Mouse (Mus musculus) limb, embryonic 10.5 days (tissue): ENCODE results near the gene Cnot8. TPM values are rescaled to one million over a fixed set of nuclear protein-coding genes. Genes with fewer than 3 reads are reported as not detected.

ENCODE experiments used
- DNase-seq: peaks from one replicate; pipeline ENCODE4 v3.0.0-alpha.2; 2017; ENCODE audit warnings: low spot score
- H3K27ac ChIP-seq: fragments of 300-500 bp; sonication (generic); 2 replicates; pipeline ENCODE4 v1.5.1; 2016; ENCODE audit warnings: mild to moderate bottlenecking
- H3K27me3 ChIP-seq: fragments of 300-500 bp; sonication (generic); 2 replicates; pipeline ENCODE4 v1.6.1; 2016; ENCODE audit warnings: low read depth, mild to moderate bottlenecking; ENCODE audit not compliant: poor library complexity, severe bottlenecking
- H3K36me3 ChIP-seq: fragments of 300-500 bp; sonication (generic); 2 replicates; pipeline ENCODE4 v1.6.1; 2016; ENCODE audit warnings: mild to moderate bottlenecking, moderate library complexity
- H3K4me1 ChIP-seq: fragments of 300-500 bp; sonication (generic); 2 replicates; pipeline ENCODE4 v1.6.1; 2016
- H3K4me3 ChIP-seq: fragments of 300-500 bp; sonication (generic); 2 replicates; pipeline ENCODE4 v1.5.1; 2016; ENCODE audit warnings: mild to moderate bottlenecking, moderate library complexity
- H3K9me3 ChIP-seq: fragments of 300-500 bp; sonication (generic); replicated peaks from 2 replicates; pipeline ENCODE4 v1.6.1; 2016; ENCODE audit warnings: mild to moderate bottlenecking
- WGBS: fragments of 180-500 bp; shearing (Covaris S2); methylation state at CpG from one replicate; pipeline ENCODE4 v1.1.7; 2016; 5-methylcytosine and 5-hydroxymethylcytosine counted together
- polyA plus RNA-seq: library from polyadenylated mRNA; unstranded; fragments of >200 nt; fragmentation: Nextera tagmentation; extraction: Ambion mirVana; gene quantifications from 2 replicates; pipeline ENCODE4 v1.2.1, GENCODE M21; 2016

The Cnot8 gene
- polyA plus RNA-seq, 1 experiment from 2014 or later = 113 TPM

DNA sequence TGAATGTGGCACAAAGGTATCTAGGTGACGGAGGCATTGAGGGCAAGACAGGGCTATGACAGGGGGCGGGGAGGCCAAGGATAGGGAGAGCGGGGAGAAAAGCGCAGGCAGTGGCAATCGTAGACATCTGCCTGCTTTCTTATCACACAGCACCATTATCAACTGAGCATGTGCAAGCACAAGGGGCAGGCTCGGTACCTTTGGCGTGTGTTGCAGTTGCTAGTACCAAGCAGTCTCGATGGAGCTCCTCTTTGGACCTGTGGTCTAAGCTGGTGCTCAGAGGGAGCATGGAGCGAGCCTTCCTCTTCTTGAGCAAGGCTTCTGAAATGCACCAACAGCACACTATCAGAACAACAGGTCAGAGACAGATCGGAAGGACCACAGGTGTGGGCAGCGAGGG lies 34.9 kb downstream of the Cnot8 start:
- 97% methylated on average over 11 of the region's 11 CpGs for WGBS
- H3K27ac ChIP-seq = no peak overlapping the region

GRCm38 (mm10) chr11:58139466-58139865 lies 35.5 kb downstream of the Cnot8 start:
- Histone ChIP-seq H3K9me3 (no peaks in the 10 kb centered on the region; the same call in 1 of the 2 replicates), H3K4me3 (no peak overlapping the region), H3K36me3 (peaks cover 96% of the 10 kb centered on the region), H3K27ac (no peak overlapping the region), H3K4me1 (no peaks in the 10 kb centered on the region), H3K27me3 (no peaks in the 10 kb centered on the region)
- WGBS = 92% methylated on average over 3 of the region's 3 CpGs
- DNase-seq = no peak

More for the DNA sequence above, 34.9 kb downstream of the Cnot8 start:
- H3K9me3 ChIP-seq = no peaks in the 10 kb centered on the region; the same call in 1 of the 2 replicates
- H3K4me3 ChIP-seq = no peak overlapping the region
- DNase-seq = no peak
- H3K4me1 ChIP-seq = no peaks in the 10 kb centered on the region
- no peaks in the 10 kb centered on the region for H3K27me3 ChIP-seq
- H3K36me3 ChIP-seq = peaks cover 96% of the 10 kb centered on the region

DNA sequence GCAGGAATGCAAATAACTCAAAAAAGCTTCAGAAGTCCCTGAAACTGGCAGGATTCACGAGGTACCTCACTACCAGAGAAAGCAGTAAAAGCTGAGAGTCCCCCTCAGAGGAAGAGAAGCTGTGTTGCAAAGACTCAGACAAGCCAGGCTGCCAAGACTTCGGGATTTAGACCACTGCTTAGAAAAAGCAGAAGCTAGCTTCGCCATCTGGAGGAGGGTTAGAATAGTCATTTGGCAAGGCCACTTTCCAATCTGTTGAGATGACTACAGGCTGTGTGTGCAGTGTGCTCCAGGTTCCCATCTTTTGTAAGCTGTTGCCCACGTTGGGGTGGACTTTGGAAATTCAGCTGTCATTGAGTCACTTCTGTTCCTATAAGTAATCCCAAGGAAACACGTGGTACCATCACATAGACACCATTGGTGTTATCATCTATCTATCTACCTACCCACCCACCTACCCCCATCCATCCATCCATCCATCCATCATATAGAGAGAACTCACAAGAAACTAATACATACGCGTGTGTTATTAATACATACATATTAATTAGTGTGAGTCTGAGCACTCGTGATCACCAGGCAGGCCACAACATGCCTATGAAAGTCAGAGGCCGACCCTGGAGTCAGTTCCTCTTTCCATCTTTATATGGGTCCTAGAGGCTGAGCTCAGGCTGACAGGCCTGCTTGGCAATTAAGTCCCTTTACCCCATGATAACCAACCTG lies 39.9 kb downstream of the Cnot8 start:
- no peaks in the 10 kb centered on the region for H3K4me1 ChIP-seq
- no peaks in the 10 kb centered on the region; the same call in 1 of the 2 replicates for H3K9me3 ChIP-seq
- no peak overlapping the region for H3K27ac ChIP-seq
- peaks cover 96% of the 10 kb centered on the region for H3K36me3 ChIP-seq
- H3K27me3 ChIP-seq = no peaks in the 10 kb centered on the region
- 94% methylated on average over 9 of the region's 9 CpGs for WGBS
- DNase-seq = no peak
- H3K4me3 ChIP-seq = no peak overlapping the region

- Histone ChIP-seq H3K4me3 (no peak overlapping the region), H3K27me3 (no peaks in the 10 kb centered on the region), H3K27ac (no peak overlapping the region), H3K36me3 (peaks cover 96% of the 10 kb centered on the region), H3K9me3 (no peaks in the 10 kb centered on the region), H3K4me1 (no peaks in the 10 kb centered on the region)
- no peak for DNase-seq
- WGBS = 95% methylated on average over 5 of the region's 5 CpGs
Observed at GRCm38 (mm10) chr11:58146241-58146640, 42.3 kb downstream of the Cnot8 start.

DNA sequence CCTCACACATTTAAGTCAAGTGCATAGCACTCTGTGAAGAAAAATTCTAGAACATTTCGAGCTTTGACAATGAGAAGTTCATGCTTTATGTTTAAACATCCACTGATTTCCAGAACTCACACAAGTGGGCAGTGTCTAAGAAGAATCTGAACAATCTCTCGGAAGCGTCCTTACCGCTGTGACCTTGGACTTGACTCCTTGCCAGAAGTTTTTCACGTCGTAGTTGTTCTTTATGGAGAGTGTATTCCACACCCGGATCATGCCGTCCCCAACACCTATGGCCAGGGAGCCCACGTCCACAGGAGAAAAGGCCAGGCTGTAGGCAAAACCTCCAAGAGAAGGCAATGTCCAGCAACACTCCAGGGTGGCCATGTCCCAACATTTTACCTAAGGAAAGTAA lies 51.5 kb downstream of the Cnot8 start:
- Histone ChIP-seq H3K27ac (no peak overlapping the region), H3K9me3 (no peaks in the 10 kb centered on the region), H3K27me3 (no peaks in the 10 kb centered on the region), H3K4me3 (no peak overlapping the region), H3K36me3 (peaks cover 97% of the 10 kb centered on the region), H3K4me1 (no peaks in the 10 kb centered on the region)
- DNase-seq = no peak
- 97% methylated on average over 9 of the region's 9 CpGs for WGBS

GRCm38 (mm10) chr11:58156871-58157270 lies 52.9 kb downstream of the Cnot8 start:
- WGBS = 85% methylated on average over 3 of the region's 3 CpGs
- Histone ChIP-seq H3K4me1 (no peaks in the 10 kb centered on the region), H3K4me3 (no peak overlapping the region), H3K9me3 (no peaks in the 10 kb centered on the region), H3K27me3 (no peaks in the 10 kb centered on the region), H3K27ac (no peak overlapping the region), H3K36me3 (peaks cover 97% of the 10 kb centered on the region)
- DNase-seq = no peak

DNA sequence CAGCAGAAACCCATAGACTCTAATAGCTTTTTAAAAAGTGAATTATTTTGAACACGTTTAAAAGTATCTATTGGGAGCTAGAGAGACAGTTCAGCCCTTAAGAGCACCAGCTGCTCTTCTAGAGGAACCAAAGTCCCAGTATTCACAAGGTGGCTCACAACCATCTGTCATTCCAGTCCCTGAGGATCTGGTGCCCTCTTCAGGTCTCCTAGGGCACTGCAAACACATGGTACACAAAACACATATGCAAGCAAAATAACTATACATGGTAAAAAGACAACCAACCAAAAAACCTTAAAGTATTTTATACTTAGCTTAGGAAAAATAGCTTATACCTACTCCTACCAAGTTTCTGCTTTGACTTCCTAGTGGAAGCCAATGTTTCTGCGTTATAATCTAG lies 61.1 kb downstream of the Cnot8 start:
- no peak for DNase-seq
- H3K27ac ChIP-seq = no peak overlapping the region
- whole genome bisulfite sequencing = 94% methylated on average over 2 of the region's 2 CpGs
- no peak overlapping the region for H3K4me3 ChIP-seq
- peaks cover 9% of the 10 kb centered on the region for H3K4me1 ChIP-seq
- H3K36me3 ChIP-seq = peaks cover 67% of the 10 kb centered on the region
- H3K27me3 ChIP-seq = no peaks in the 10 kb centered on the region
- no peaks in the 10 kb centered on the region for H3K9me3 ChIP-seq

DNA sequence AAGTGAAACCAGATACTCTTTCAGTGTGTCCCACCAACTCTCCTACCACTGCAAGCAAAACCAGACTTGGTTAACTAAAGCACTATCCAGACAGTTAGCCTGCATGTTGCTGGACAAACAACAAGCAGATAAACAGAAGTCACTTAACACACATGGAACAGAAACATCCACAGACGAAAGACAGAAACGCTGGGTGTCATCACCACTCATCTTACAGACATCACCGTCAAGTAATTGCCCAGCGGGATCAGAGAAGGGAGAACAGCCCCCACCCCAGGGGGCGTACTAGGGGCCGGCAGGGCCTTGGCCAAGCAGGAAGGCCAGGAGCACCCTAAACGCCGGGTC lies 63.8 kb downstream of the Cnot8 start:
- peaks cover 42% of the 10 kb centered on the region for H3K36me3 ChIP-seq
- peaks cover 24% of the 10 kb centered on the region for H3K4me1 ChIP-seq
- H3K27me3 ChIP-seq = no peaks in the 10 kb centered on the region
- DNase-seq = no peak
- 0% methylated on average over 8 of the region's 8 CpGs for WGBS
- H3K27ac ChIP-seq = peak overlapping the region; percentile 89
- H3K4me3 ChIP-seq = peak overlapping the region; percentile 94
- H3K9me3 ChIP-seq = no peaks in the 10 kb centered on the region

Other genes starting within 250 kb of the Cnot8 start
- 20.0 and 22.6 TPM in 2 replicates for gene Larp1, start 95.1 kb upstream of the Cnot8 start, polyA plus RNA-seq
- gene Gm12248, start 11.0 kb upstream of the Cnot8 start, polyA plus RNA-seq = not detected in 2 replicates
- gene Gemin5, start 64.4 kb downstream of the Cnot8 start, polyA plus RNA-seq = 35.8 and 40.1 TPM in 2 replicates
- gene Mrpl22, start 67.5 kb downstream of the Cnot8 start, polyA plus RNA-seq = 143 and 156 TPM in 2 replicates
- gene Igtp, start 95.4 kb downstream of the Cnot8 start, polyA plus RNA-seq = 1.3 TPM in 2 replicates
- gene Irgm2, start 95.5 kb downstream of the Cnot8 start, polyA plus RNA-seq = 0.05 and 0.50 TPM in 2 replicates
- gene 4930438A08Rik, start 170.6 kb downstream of the Cnot8 start, polyA plus RNA-seq = not detected in 2 replicates
- gene Zfp692, start 202.9 kb downstream of the Cnot8 start, polyA plus RNA-seq = 24.0 and 26.7 TPM in 2 replicates
- 22.1 and 25.7 TPM in 2 replicates for gene Zfp672, start 226.2 kb downstream of the Cnot8 start, polyA plus RNA-seq
- gene Sh3bp5l, start 226.6 kb downstream of the Cnot8 start, polyA plus RNA-seq = 35.2 and 37.7 TPM in 2 replicates